Mouse (Mus musculus): ENCODE measurements around the gene Dusp2. TPM values are rescaled to one million over a fixed set of nuclear protein-coding genes. Genes with fewer than 3 reads are reported as not detected.

Gene Dusp2
- polyA plus RNA-seq, 1 experiment: not detected

- H3K4me1 ChIP-seq (ENCODE audit: control insufficient read depth, insufficient read depth, low read length): peaks cover 8% of the 10 kb centered on the region
- 76% methylated on average over 5 of the region's 5 CpGs for WGBS
- TF ChIP-seq POLR2A (IDR thresholded peaks at IDR 0.05; ENCODE audit: insufficient read depth, low read depth, low read length) (no peak), CTCF (IDR thresholded peaks at IDR 0.05; ENCODE audit: insufficient read depth, low read depth, low read length) (no peak)
- H3K27ac ChIP-seq (ENCODE audit: insufficient read depth, low read depth, low read length): no peak overlapping the region
- no peak overlapping the region for H3K4me3 ChIP-seq (ENCODE audit: insufficient read depth, low read depth, low read length)
Measured at GRCm38 (mm10) chr2:127333945-127334603, 1.9 kb upstream of the Dusp2 start.

GRCm38 (mm10) chr2:127335078-127335541, 849 bp upstream of the Dusp2 start:
- Histone ChIP-seq H3K27ac (ENCODE audit: insufficient read depth, low read depth, low read length) (no peak overlapping the region), H3K4me3 (ENCODE audit: insufficient read depth, low read depth, low read length) (no peak overlapping the region), H3K4me1 (ENCODE audit: control insufficient read depth, insufficient read depth, low read length) (peaks cover 8% of the 10 kb centered on the region)
- TF ChIP-seq CTCF (IDR thresholded peaks at IDR 0.05; ENCODE audit: insufficient read depth, low read depth, low read length) (no peak), POLR2A (IDR thresholded peaks at IDR 0.05; ENCODE audit: insufficient read depth, low read depth, low read length) (no peak)
- WGBS: 57% methylated on average over 11 of the region's 11 CpGs

GRCm38 (mm10) chr2:127336497-127336832, 506 bp downstream of the Dusp2 start:
- Histone ChIP-seq H3K4me1 (ENCODE audit: control insufficient read depth, insufficient read depth, low read length) (peaks cover 8% of the 10 kb centered on the region), H3K4me3 (ENCODE audit: insufficient read depth, low read depth, low read length) (peak overlapping the region; percentile 73), H3K27ac (ENCODE audit: insufficient read depth, low read depth, low read length) (no peak overlapping the region)
- 7% methylated on average over 33 of the region's 33 CpGs for WGBS
- no peak for TF ChIP-seq CTCF (IDR thresholded peaks at IDR 0.05; ENCODE audit: insufficient read depth, low read depth, low read length)
- TF ChIP-seq POLR2A (IDR thresholded peaks at IDR 0.05; ENCODE audit: insufficient read depth, low read depth, low read length): no peak

GRCm38 (mm10) chr2:127336885-127337284, 926 bp downstream of the Dusp2 start:
- Histone ChIP-seq H3K27ac (ENCODE audit: insufficient read depth, low read depth, low read length) (no peak overlapping the region), H3K4me3 (ENCODE audit: insufficient read depth, low read depth, low read length) (peak overlapping the region; percentile 73), H3K4me1 (ENCODE audit: control insufficient read depth, insufficient read depth, low read length) (peaks cover 8% of the 10 kb centered on the region)
- 62% methylated on average over 5 of the region's 5 CpGs for WGBS
- TF ChIP-seq POLR2A (IDR thresholded peaks at IDR 0.05; ENCODE audit: insufficient read depth, low read depth, low read length) (no peak), CTCF (IDR thresholded peaks at IDR 0.05; ENCODE audit: insufficient read depth, low read depth, low read length) (no peak)

GRCm38 (mm10) chr2:127337531-127337930, 1.6 kb downstream of the Dusp2 start:
- no peak for TF ChIP-seq POLR2A (IDR thresholded peaks at IDR 0.05; ENCODE audit: insufficient read depth, low read depth, low read length)
- Histone ChIP-seq H3K27ac (ENCODE audit: insufficient read depth, low read depth, low read length) (no peak overlapping the region), H3K4me1 (ENCODE audit: control insufficient read depth, insufficient read depth, low read length) (peaks cover 8% of the 10 kb centered on the region), H3K4me3 (ENCODE audit: insufficient read depth, low read depth, low read length) (no peak overlapping the region)
- WGBS: 79% methylated on average over 11 of the region's 11 CpGs

GRCm38 (mm10) chr2:127338012-127338411, 2.1 kb downstream of the Dusp2 start:
- 83% methylated on average over 7 of the region's 7 CpGs for WGBS

GRCm38 (mm10) chr2:127338416-127338815, 2.5 kb downstream of the Dusp2 start, which contains the start of gene Astl:
Gene Astl (plus strand): TSS chr2:127338639.
- Histone ChIP-seq H3K4me1 (ENCODE audit: control insufficient read depth, insufficient read depth, low read length) (peaks cover 8% of the 10 kb centered on the region), H3K27ac (ENCODE audit: insufficient read depth, low read depth, low read length) (no peak within 1 kb of the TSS), H3K4me3 (ENCODE audit: insufficient read depth, low read depth, low read length) (no peak within 1 kb of the TSS)
- TF ChIP-seq POLR2A (IDR thresholded peaks at IDR 0.05; ENCODE audit: insufficient read depth, low read depth, low read length) (no peak), CTCF (IDR thresholded peaks at IDR 0.05; ENCODE audit: insufficient read depth, low read depth, low read length) (no peak)
- WGBS: 96% methylated on average over 4 of the region's 4 CpGs

More at GRCm38 (mm10) chr2:127338012-127338411, 2.1 kb downstream of the Dusp2 start:
- no peak for TF ChIP-seq POLR2A (IDR thresholded peaks at IDR 0.05; ENCODE audit: insufficient read depth, low read depth, low read length)
- no peak for TF ChIP-seq CTCF (IDR thresholded peaks at IDR 0.05; ENCODE audit: insufficient read depth, low read depth, low read length)
- Histone ChIP-seq H3K4me1 (ENCODE audit: control insufficient read depth, insufficient read depth, low read length) (peaks cover 8% of the 10 kb centered on the region), H3K4me3 (ENCODE audit: insufficient read depth, low read depth, low read length) (no peak overlapping the region), H3K27ac (ENCODE audit: insufficient read depth, low read depth, low read length) (no peak overlapping the region)

- H3K27ac ChIP-seq (ENCODE audit: insufficient read depth, low read depth, low read length): no peak overlapping the region
- TF ChIP-seq POLR2A (IDR thresholded peaks at IDR 0.05; ENCODE audit: insufficient read depth, low read depth, low read length): no peak
- TF ChIP-seq CTCF (IDR thresholded peaks at IDR 0.05; ENCODE audit: insufficient read depth, low read depth, low read length): no peak
- 72% methylated on average over 4 of the region's 4 CpGs for WGBS
- no peak overlapping the region for H3K4me3 ChIP-seq (ENCODE audit: insufficient read depth, low read depth, low read length)
- peaks cover 8% of the 10 kb centered on the region for H3K4me1 ChIP-seq (ENCODE audit: control insufficient read depth, insufficient read depth, low read length)
Measured at GRCm38 (mm10) chr2:127338833-127339232, 2.9 kb downstream of the Dusp2 start.

- peaks cover 8% of the 10 kb centered on the region for H3K4me1 ChIP-seq (ENCODE audit: control insufficient read depth, insufficient read depth, low read length)
- no peak overlapping the region for H3K27ac ChIP-seq (ENCODE audit: insufficient read depth, low read depth, low read length)
- TF ChIP-seq POLR2A (IDR thresholded peaks at IDR 0.05; ENCODE audit: insufficient read depth, low read depth, low read length) (no peak), CTCF (IDR thresholded peaks at IDR 0.05; ENCODE audit: insufficient read depth, low read depth, low read length) (no peak)
- whole genome bisulfite sequencing: 87% methylated on average over 6 of the region's 6 CpGs
- H3K4me3 ChIP-seq (ENCODE audit: insufficient read depth, low read depth, low read length): no peak overlapping the region
Measured at GRCm38 (mm10) chr2:127339262-127339661, 3.3 kb downstream of the Dusp2 start.
